ENCODE assay signal across 8 mouse cellular contexts in genomic region chr1:74770727-74771466, GRCm38 (mm10). TPM values are rescaled to one million over a fixed set of nuclear protein-coding genes. Genes with fewer than 3 reads are reported as not detected.
A peak's percentile ranks its signal among the peaks of the same experiment; 100 is the strongest.
DNase-seq lines count a peak whose midpoint lies in the region; ATAC-seq and TF ChIP-seq lines count a peak whose summit lies in the region.

No protein-coding gene starts in this region.

- H3K4me2 ChIP-seq in kidney, postnatal 0 days (ENCODE audit: low read length): peak overlapping the region; percentile 89
- peak overlapping the region; percentile 93 for H3K4me2 ChIP-seq in embryonic facial prominence, embryonic 13.5 days
- H3K4me2 ChIP-seq in intestine, postnatal 0 days (replicated peaks; ENCODE audit: low read depth): peak overlapping the region; percentile 78
- peak overlapping the region; percentile 95 for H3K4me2 ChIP-seq in neural tube, embryonic 12.5 days (replicated peaks)

- H3K27me3 ChIP-seq in kidney, postnatal 0 days (ENCODE audit: insufficient read depth, low read length): peaks cover 40% of the 10 kb centered on the region
- peaks cover 90% of the 10 kb centered on the region for H3K27me3 ChIP-seq in embryonic facial prominence, embryonic 13.5 days
- peaks cover 80% of the 10 kb centered on the region for H3K27me3 ChIP-seq in intestine, postnatal 0 days (replicated peaks; ENCODE audit: control insufficient read depth, insufficient read depth, low read length)
- peaks cover 82% of the 10 kb centered on the region for H3K27me3 ChIP-seq in neural tube, embryonic 12.5 days (replicated peaks)

- no peak for DNase-seq in kidney, postnatal 0 days (ENCODE audit: low spot score)
- DNase-seq in kidney, adult 8-10 months: no peak
- no peak for DNase-seq in gastrocnemius, adult 18-20 months (ENCODE audit: low spot score)
- no peak for DNase-seq in cerebellum, postnatal 25 days
- no peak for DNase-seq in spleen, postnatal 36 days (ENCODE audit: low spot score in 2 of 2)

- H3K9ac ChIP-seq in kidney, postnatal 0 days (ENCODE audit: low read depth, low read length): no peak overlapping the region
- peak overlapping the region; percentile 73 for H3K9ac ChIP-seq in embryonic facial prominence, embryonic 13.5 days
- no peak overlapping the region for H3K9ac ChIP-seq in intestine, postnatal 0 days (ENCODE audit: low read depth, low read length)
- 0 out of 2 replicates have a peak overlapping the region, but pooled peaks have one; percentile 65 for H3K9ac ChIP-seq in neural tube, embryonic 12.5 days

- WGBS in kidney, postnatal 0 days: 3% methylated on average over 35 of the region's 35 CpGs
- WGBS in embryonic facial prominence, embryonic 13.5 days: 2% methylated on average over 35 of the region's 35 CpGs
- 2% methylated on average over 35 of the region's 35 CpGs for WGBS in intestine, postnatal 0 days
- under 1% methylated on average over 35 of the region's 35 CpGs for WGBS in neural tube, embryonic 12.5 days

- no peak overlapping the region for H3K27ac ChIP-seq in kidney, postnatal 0 days
- H3K27ac ChIP-seq in embryonic facial prominence, embryonic 13.5 days: peak overlapping the region; percentile 44; the same call in 1 of the 2 replicates
- no peak overlapping the region for H3K27ac ChIP-seq in intestine, postnatal 0 days (ENCODE audit: low read depth, low read length)
- H3K27ac ChIP-seq in neural tube, embryonic 12.5 days: no peak overlapping the region

- no peaks in the 10 kb centered on the region for H3K9me3 ChIP-seq in kidney, postnatal 0 days (replicated peaks; ENCODE audit: low read length)
- no peaks in the 10 kb centered on the region for H3K9me3 ChIP-seq in embryonic facial prominence, embryonic 13.5 days
- no peaks in the 10 kb centered on the region for H3K9me3 ChIP-seq in intestine, postnatal 0 days (ENCODE audit: control insufficient read depth)
- H3K9me3 ChIP-seq in neural tube, embryonic 12.5 days: no peaks in the 10 kb centered on the region

- H3K36me3 ChIP-seq in kidney, postnatal 0 days (ENCODE audit: insufficient read depth, low read length): no peaks in the 10 kb centered on the region
- H3K36me3 ChIP-seq in embryonic facial prominence, embryonic 13.5 days: no peaks in the 10 kb centered on the region
- H3K36me3 ChIP-seq in intestine, postnatal 0 days (ENCODE audit: control insufficient read depth, insufficient read depth): no peaks in the 10 kb centered on the region
- H3K36me3 ChIP-seq in neural tube, embryonic 12.5 days: no peaks in the 10 kb centered on the region

- peaks cover 19% of the 10 kb centered on the region for H3K4me1 ChIP-seq in kidney, postnatal 0 days (replicated peaks; ENCODE audit: insufficient read depth, low read length)
- H3K4me1 ChIP-seq in embryonic facial prominence, embryonic 13.5 days: peaks cover 50% of the 10 kb centered on the region
- H3K4me1 ChIP-seq in intestine, postnatal 0 days (replicated peaks; ENCODE audit: control insufficient read depth, insufficient read depth, low read length): no peaks in the 10 kb centered on the region; the same call in 1 of the 2 replicates
- H3K4me1 ChIP-seq in neural tube, embryonic 12.5 days: peaks cover 23% of the 10 kb centered on the region

- no peak for TF ChIP-seq CTCF in kidney, postnatal 0 days (IDR thresholded peaks at IDR 0.05; ENCODE audit: low read depth)
- TF ChIP-seq CTCF in intestine, postnatal 0 days (IDR thresholded peaks at IDR 0.05; ENCODE audit: low read depth): no peak

- H3K4me3 ChIP-seq in kidney, postnatal 0 days (replicated peaks; ENCODE audit: low read depth, low read length): peak overlapping the region; percentile 44
- peak overlapping the region; percentile 56 for H3K4me3 ChIP-seq in embryonic facial prominence, embryonic 13.5 days
- peak overlapping the region; percentile 41 for H3K4me3 ChIP-seq in intestine, postnatal 0 days (ENCODE audit: low read depth, low read length)
- H3K4me3 ChIP-seq in neural tube, embryonic 12.5 days: peak overlapping the region; percentile 47

- ATAC-seq in kidney, postnatal 0 days (replicated peaks; ENCODE audit: low FRiP score, low read depth): no peak
- ATAC-seq in embryonic facial prominence, embryonic 13.5 days (ENCODE audit: insufficient number of reproducible peaks, insufficient read depth, low FRiP score, low TSS enrichment, low read depth): no peak
- no peak for ATAC-seq in intestine, postnatal 0 days
- no peak for ATAC-seq in neural tube, embryonic 12.5 days (ENCODE audit: low FRiP score, low read depth)

RNA-seq across cellular contexts. Expression of gene Wnt6, which starts 0.8 kb away (rescaled TPM):
- polyA plus RNA-seq in kidney, postnatal 0 days (2015; fragmentation: Nextera tagmentation; extraction: Ambion mirVana): 1.9 and 2.2 TPM in 2 replicates
- 49.1 and 55.5 TPM in 2 replicates for polyA plus RNA-seq in embryonic facial prominence, embryonic 13.5 days (2015; fragmentation: Nextera tagmentation; extraction: Ambion mirVana)
- 0.33 and 0.66 TPM in 2 replicates for polyA plus RNA-seq in intestine, postnatal 0 days (2015; fragmentation: Nextera tagmentation; extraction: Ambion mirVana)
- polyA plus RNA-seq in neural tube, embryonic 12.5 days (2016; fragmentation: Nextera tagmentation; extraction: Ambion mirVana): 12.5 and 13.8 TPM in 2 replicates
- total RNA-seq in gastrocnemius, adult 18-20 months (2021): under 1 TPM; 0.45 to 0.50 TPM

RNA-seq across cellular contexts. Expression of gene Wnt10a, which starts 20.4 kb away (rescaled TPM):
- 0.91 and 1.0 TPM in 2 replicates for polyA plus RNA-seq in kidney, postnatal 0 days (2015; fragmentation: Nextera tagmentation; extraction: Ambion mirVana)
- polyA plus RNA-seq in embryonic facial prominence, embryonic 13.5 days (2015; fragmentation: Nextera tagmentation; extraction: Ambion mirVana): 5.4 and 6.9 TPM in 2 replicates
- not detected in 2 replicates for polyA plus RNA-seq in intestine, postnatal 0 days (2015; fragmentation: Nextera tagmentation; extraction: Ambion mirVana)
- 1.2 and 1.4 TPM in 2 replicates for polyA plus RNA-seq in neural tube, embryonic 12.5 days (2016; fragmentation: Nextera tagmentation; extraction: Ambion mirVana)
- under 1 TPM; 0.11 to 0.14 TPM for total RNA-seq in gastrocnemius, adult 18-20 months (2021)

RNA-seq across cellular contexts. Expression of gene Prkag3, which starts 21.9 kb away (rescaled TPM):
- 0.07 and 0.27 TPM in 2 replicates for polyA plus RNA-seq in kidney, postnatal 0 days (2015; fragmentation: Nextera tagmentation; extraction: Ambion mirVana)
- 0.25 and 0.35 TPM in 2 replicates for polyA plus RNA-seq in embryonic facial prominence, embryonic 13.5 days (2015; fragmentation: Nextera tagmentation; extraction: Ambion mirVana)
- polyA plus RNA-seq in intestine, postnatal 0 days (2015; fragmentation: Nextera tagmentation; extraction: Ambion mirVana): 0.08 and 0.09 TPM in 2 replicates
- polyA plus RNA-seq in neural tube, embryonic 12.5 days (2016; fragmentation: Nextera tagmentation; extraction: Ambion mirVana): 0.10 and 0.40 TPM in 2 replicates
- total RNA-seq in gastrocnemius, adult 18-20 months (2021): 100 to 1,000 TPM in 1 of 2 experiments, 10 to 100 TPM in 1; 75.0 to 102 TPM

RNA-seq across cellular contexts. Expression of gene Cyp27a1, which starts 57.5 kb away (rescaled TPM):
- 10.3 and 10.8 TPM in 2 replicates for polyA plus RNA-seq in kidney, postnatal 0 days (2015; fragmentation: Nextera tagmentation; extraction: Ambion mirVana)
- polyA plus RNA-seq in embryonic facial prominence, embryonic 13.5 days (2015; fragmentation: Nextera tagmentation; extraction: Ambion mirVana): 15.3 and 19.0 TPM in 2 replicates
- polyA plus RNA-seq in intestine, postnatal 0 days (2015; fragmentation: Nextera tagmentation; extraction: Ambion mirVana): 4.6 and 6.3 TPM in 2 replicates
- 3.9 and 6.3 TPM in 2 replicates for polyA plus RNA-seq in neural tube, embryonic 12.5 days (2016; fragmentation: Nextera tagmentation; extraction: Ambion mirVana)
- 10 to 100 TPM; 55.7 to 57.8 TPM for total RNA-seq in gastrocnemius, adult 18-20 months (2021)

Comparison
In these comparisons a context has a peak if more than half of its experiments do, and no peak if none do; other contexts are left out.
1. H3K9ac ChIP-seq: peak in embryonic facial prominence, embryonic 13.5 days (single experiment) and neural tube, embryonic 12.5 days (single experiment); none in kidney, postnatal 0 days (single experiment) and intestine, postnatal 0 days (single experiment).
2. Peak in every context shown above with its lines, with median percentiles within 50 percentile points of each other: H3K4me2 ChIP-seq and H3K4me3 ChIP-seq.